Mouse (Mus musculus) splenic B cell, adult 2 months (primary cell): ENCODE measurements at regions not wholly inside any gene's neighbourhood (a gene's known extent, or its start where the extent isn't known, plus 50 kb on each side); places are given as distances from the start of the nearest gene placed in this dataset.

Experiments
- DNase-seq: peaks from one replicate; pipeline ENCODE4 v3.0.0-alpha.2; 2011; ENCODE audit warnings: low read depth, low spot score
- H3K27me3 ChIP-seq: 2 replicates; pipeline ENCODE4 v1.6.1; 2012; ENCODE audit warnings: mild to moderate bottlenecking, low read length, moderate library complexity, mixed read lengths; ENCODE audit not compliant: control insufficient read depth, poor library complexity, insufficient read depth, severe bottlenecking
- H3K36me3 ChIP-seq: 2 replicates; pipeline ENCODE4 v1.6.1; 2012; ENCODE audit warnings: mild to moderate bottlenecking, low read length, moderate library complexity, mixed read lengths; ENCODE audit not compliant: control insufficient read depth, poor library complexity, insufficient read depth, severe bottlenecking

DNA sequence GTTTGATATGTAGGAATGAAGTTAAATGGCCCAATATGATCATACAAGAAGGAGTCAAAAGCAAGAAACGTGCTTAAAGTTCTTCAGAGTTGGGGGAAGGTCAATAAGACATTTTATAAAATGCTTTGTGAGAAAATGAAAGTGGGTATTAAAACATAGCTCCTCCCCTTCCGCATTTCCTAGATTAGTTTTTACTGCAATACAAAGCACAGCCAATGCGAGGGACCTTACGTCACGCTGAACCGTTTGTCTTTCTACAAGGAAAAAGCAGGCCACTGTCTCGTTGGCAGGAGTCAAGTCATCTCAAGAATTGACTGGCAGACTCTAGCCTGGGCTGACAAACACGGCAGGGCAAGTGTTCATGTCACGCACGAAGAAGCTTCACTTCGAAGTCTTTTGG, 131.4 kb upstream of the Arg1 start:
- no peak for DNase-seq

GRCm38 (mm10) chr10:25051998-25052397, 124.7 kb upstream of the Arg1 start:
- Histone ChIP-seq H3K36me3 (no peaks in the 10 kb centered on the region), H3K27me3 (no peaks in the 10 kb centered on the region)
- no peak for DNase-seq

More for the DNA sequence above, 131.4 kb upstream of the Arg1 start:
- H3K27me3 ChIP-seq = no peaks in the 10 kb centered on the region
- H3K36me3 ChIP-seq = no peaks in the 10 kb centered on the region

DNA sequence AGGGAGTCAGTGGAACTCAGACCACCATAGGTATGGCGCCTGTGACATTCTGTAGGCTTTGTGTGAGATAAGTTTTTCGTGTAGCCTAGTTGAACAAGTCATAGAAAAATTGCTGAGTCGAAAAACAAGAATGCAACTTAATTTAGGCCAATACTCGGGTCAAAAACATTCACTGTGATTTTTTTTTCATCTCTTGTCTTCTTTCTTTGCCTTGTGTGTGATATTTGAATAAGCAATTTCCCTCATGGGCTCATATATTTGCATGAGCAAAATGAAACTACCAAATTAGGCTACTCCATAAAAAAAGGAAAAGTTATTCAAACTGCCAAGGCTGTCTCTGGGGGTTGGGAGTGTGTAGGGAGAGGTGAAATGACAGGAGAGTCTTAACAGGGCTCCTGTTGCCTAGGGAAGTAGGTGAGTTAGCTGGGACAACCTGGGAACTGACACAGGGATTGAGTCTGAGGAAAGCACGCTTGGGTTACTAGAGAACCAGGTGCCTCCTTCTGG, 124.1 kb upstream of the Arg1 start:
- no peaks in the 10 kb centered on the region for H3K27me3 ChIP-seq
- no peak for DNase-seq
- no peaks in the 10 kb centered on the region for H3K36me3 ChIP-seq

DNA sequence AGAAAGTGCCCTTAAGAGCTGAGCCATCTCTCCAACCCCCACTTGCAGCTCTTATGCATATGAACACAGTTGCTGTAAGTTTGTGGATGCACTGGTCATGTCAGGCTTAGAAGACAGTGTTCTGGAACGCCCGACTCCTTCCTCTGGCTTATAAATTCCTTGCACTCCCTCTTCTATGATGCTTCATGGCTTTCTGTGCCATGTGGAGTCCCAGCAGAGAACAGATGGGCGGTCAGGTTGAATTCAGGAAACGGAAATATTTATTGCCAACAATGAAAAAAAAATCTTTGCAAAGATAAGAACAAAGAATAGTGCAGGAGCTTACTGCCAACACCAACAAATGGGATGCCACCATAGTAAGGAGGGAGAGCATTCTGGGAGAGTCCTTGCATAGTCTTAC, 113.9 kb upstream of the Arg1 start:
- no peaks in the 10 kb centered on the region for H3K27me3 ChIP-seq
- no peaks in the 10 kb centered on the region for H3K36me3 ChIP-seq

DNA sequence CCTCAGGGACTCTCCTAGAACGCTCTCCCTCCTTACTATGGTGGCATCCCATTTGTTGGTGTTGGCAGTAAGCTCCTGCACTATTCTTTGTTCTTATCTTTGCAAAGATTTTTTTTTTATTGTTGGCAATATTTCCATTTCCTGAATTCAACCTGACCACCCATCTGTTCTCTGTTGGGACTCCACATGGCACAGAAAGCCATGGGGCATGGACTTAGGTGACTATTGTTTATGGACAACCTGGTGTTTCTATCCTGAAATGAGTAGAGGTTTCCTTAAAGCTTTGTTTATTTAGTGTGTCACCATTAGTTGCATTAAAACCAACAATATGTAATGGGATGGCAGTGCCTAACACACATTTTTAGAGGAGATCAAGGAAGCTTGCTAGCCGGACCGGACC, 112.6 kb upstream of the Arg1 start:
- no peak for DNase-seq

More for the DNA sequence above, 113.9 kb upstream of the Arg1 start:
- DNase-seq = no peak

DNA sequence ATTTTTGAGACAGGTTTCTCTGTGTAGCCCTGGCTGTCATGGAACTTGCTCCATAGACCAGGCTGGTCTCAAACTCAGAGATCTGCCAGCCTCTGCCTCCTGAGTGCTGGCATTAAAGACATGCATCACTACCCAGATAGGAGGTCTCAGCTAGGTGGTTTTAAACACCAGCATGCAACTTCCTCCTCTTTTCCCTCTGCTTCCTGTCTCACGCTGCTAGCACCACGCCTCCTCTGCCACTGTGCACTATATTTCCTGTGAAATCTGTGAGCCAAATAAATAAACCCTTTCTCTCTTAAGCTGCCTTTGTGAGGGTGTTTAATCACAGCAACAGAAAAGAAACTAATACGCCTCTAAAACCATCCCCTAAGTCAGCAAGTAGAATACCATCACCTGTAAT, 109.6 kb upstream of the Arg1 start:
- Histone ChIP-seq H3K36me3 (no peaks in the 10 kb centered on the region), H3K27me3 (no peaks in the 10 kb centered on the region)
- peak; percentile 5 for DNase-seq

More for the DNA sequence above, 112.6 kb upstream of the Arg1 start:
- no peaks in the 10 kb centered on the region for H3K27me3 ChIP-seq
- no peaks in the 10 kb centered on the region for H3K36me3 ChIP-seq

GRCm38 (mm10) chr10:25035363-25035762, 108.1 kb upstream of the Arg1 start:
- no peaks in the 10 kb centered on the region for H3K36me3 ChIP-seq
- DNase-seq = no peak
- no peaks in the 10 kb centered on the region for H3K27me3 ChIP-seq

DNA sequence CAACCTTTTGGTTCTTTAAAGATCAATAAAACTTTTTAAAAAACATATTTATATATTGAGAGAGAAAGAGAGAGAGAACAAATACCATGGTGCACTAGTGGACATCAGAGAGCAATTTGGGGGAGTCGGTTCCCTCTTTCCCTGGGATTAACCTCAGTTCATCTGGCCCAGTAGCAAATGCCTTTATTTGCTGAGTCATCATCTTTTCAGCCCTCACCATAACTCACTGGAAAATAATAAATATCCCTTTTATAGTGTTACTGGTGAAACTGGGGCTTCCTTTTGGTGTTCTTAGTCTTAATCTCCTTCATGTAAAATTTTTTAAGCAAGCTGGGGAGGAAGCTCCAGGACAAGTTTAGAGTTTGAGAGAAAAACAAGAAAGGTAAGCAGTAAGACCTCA, 105.3 kb upstream of the Arg1 start:
- no peak for DNase-seq
- Histone ChIP-seq H3K36me3 (no peaks in the 10 kb centered on the region), H3K27me3 (no peaks in the 10 kb centered on the region)

DNA sequence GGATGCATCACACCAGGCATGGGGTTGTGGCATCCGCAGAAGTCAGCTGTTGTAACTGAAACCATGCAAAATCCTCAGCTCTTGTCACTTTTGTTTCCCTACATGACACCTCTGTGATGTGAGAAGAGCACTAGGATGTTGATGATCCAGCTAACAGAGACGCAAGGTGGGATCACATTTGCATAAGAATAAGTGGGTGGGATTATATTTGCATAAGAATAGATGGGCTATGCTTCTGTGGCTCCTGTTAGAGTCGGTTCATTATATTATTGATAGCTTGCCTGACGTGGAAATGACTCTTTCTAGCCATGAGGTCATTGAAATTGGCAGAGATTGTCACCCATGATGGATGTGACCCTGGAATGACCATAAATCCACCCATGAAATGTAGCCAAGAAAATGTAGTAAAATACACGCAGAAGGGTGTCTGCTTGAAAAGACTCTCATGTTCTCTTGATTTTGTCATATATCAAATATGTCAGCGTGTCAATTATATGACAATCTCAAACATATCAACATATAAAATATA, 102.2 kb upstream of the Arg1 start:
- Histone ChIP-seq H3K27me3 (no peaks in the 10 kb centered on the region), H3K36me3 (no peaks in the 10 kb centered on the region)
- DNase-seq = no peak

- no peaks in the 10 kb centered on the region for H3K36me3 ChIP-seq
Measured at GRCm38 (mm10) chr10:25023601-25024157, 96.4 kb upstream of the Arg1 start.

GRCm38 (mm10) chr10:25023044-25023540, 95.8 kb upstream of the Arg1 start:
- H3K36me3 ChIP-seq = no peaks in the 10 kb centered on the region
- no peaks in the 10 kb centered on the region for H3K27me3 ChIP-seq
- no peak for DNase-seq

More at GRCm38 (mm10) chr10:25023601-25024157, 96.4 kb upstream of the Arg1 start:
- no peaks in the 10 kb centered on the region for H3K27me3 ChIP-seq
- DNase-seq = no peak

DNA sequence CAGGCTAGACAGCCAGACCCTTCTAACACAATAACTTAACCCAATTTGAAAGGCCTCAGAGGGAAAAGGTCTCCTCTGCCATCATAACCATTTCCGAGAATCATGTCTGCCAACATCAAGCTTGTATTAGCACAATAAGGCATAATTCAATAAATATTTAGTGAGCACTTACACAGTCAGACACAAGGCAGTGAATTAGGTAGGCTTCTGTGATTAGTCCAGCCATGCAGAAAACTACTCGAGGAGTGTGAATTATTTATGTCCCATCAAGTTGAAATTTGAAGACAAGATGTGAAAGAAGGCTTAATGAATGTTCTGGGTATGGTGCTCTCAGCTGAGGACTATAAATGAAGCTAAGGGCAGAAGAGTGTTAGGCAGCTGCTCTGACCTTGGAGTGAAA, 91.7 kb upstream of the Arg1 start:
- no peaks in the 10 kb centered on the region for H3K36me3 ChIP-seq
- no peak for DNase-seq

GRCm38 (mm10) chr10:25017843-25018242, 90.6 kb upstream of the Arg1 start:
- no peaks in the 10 kb centered on the region for H3K36me3 ChIP-seq
- no peak for DNase-seq

More for the DNA sequence above, 91.7 kb upstream of the Arg1 start:
- no peaks in the 10 kb centered on the region for H3K27me3 ChIP-seq

DNA sequence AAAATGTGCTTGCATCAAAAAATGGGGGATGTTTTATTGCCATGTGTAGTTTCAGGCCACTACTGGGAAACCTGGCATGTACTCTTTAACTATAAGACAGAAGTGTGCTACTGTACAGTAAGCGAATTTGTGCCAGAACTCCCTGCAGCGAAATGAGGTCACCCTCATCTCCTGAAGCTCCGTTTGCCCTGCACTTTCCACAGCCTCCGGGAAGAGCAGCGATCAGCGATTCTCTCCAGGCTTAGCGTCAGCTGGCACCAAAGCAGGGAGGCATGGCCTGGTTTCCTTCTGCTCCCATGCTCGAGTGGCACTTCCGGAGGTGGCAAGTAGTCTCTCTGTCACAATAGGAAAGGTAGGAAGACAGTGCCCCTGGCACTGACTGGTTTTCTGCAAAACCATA, 88.8 kb upstream of the Arg1 start:
- no peaks in the 10 kb centered on the region for H3K36me3 ChIP-seq
- H3K27me3 ChIP-seq = no peaks in the 10 kb centered on the region

More at GRCm38 (mm10) chr10:25017843-25018242, 90.6 kb upstream of the Arg1 start:
- no peaks in the 10 kb centered on the region for H3K27me3 ChIP-seq

GRCm38 (mm10) chr10:25012129-25012528, 84.8 kb upstream of the Arg1 start:
- DNase-seq = no peak
- H3K27me3 ChIP-seq = no peaks in the 10 kb centered on the region
- H3K36me3 ChIP-seq = no peaks in the 10 kb centered on the region

More for the DNA sequence above, 88.8 kb upstream of the Arg1 start:
- DNase-seq = no peak
